Mouse (Mus musculus): ENCODE measurements around the gene Nupl1.

Gene Nupl1

DNA sequence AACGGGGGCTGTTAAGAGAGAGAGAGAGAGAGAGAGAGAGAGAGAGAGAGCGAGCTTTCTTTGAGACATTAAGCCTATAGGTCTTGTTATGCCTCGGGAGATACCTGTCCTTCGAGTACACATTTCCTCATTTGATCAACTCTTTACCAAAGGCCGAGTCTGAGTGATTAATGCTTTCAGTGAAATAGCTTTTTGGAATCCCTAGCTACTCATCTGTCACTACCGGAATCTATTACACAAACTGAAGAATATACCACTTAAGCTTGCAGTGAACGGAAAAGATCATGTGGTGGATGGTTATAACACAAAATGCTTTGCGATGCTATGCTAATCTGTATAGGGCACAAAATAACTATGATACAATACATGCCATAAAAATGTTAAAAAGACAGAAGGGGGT is 865 bp downstream of the Nupl1 start:
- in situ Hi-C loops (cut with MboI; ENCODE audit: low sequenced_read_pairs) = no loop called here

DNA sequence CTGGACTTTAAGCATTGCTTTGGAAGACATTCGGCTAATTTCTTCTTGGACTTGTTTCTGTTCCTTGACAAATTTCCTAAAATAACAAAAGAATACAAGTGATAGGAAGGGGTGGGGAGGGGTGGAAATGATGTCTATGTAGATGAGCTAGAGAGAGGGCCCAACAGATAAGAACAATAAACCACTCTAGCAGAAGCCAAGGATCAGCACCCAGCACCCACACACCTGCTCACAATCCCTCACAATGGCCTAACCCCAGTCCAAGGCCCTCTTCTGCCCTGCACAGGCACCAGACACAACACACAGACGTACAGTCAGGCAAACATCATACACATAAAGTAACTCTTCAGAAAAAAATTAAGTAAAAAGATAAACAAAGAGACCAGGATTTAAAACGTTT is 12.7 kb downstream of the Nupl1 start:
- in situ Hi-C loops (cut with MboI; ENCODE audit: low sequenced_read_pairs) = no loop called here

GRCm38 (mm10) chr14:60219886-60220285 is 31.3 kb downstream of the Nupl1 start:
- in situ Hi-C loops (cut with MboI; ENCODE audit: low sequenced_read_pairs) = no loop called here

GRCm38 (mm10) chr14:60217616-60218015 is 33.6 kb downstream of the Nupl1 start:
- in situ Hi-C loops (cut with MboI; ENCODE audit: low sequenced_read_pairs) = no loop called here

GRCm38 (mm10) chr14:60216125-60216524 is 35.1 kb downstream of the Nupl1 start:
- in situ Hi-C loops (cut with MboI; ENCODE audit: low sequenced_read_pairs) = no loop called here

- in situ Hi-C loops (cut with MboI; ENCODE audit: low sequenced_read_pairs) = no loop called here
These were observed 36.2 kb downstream of the Nupl1 start for GRCm38 (mm10) chr14:60215000-60215399.

DNA sequence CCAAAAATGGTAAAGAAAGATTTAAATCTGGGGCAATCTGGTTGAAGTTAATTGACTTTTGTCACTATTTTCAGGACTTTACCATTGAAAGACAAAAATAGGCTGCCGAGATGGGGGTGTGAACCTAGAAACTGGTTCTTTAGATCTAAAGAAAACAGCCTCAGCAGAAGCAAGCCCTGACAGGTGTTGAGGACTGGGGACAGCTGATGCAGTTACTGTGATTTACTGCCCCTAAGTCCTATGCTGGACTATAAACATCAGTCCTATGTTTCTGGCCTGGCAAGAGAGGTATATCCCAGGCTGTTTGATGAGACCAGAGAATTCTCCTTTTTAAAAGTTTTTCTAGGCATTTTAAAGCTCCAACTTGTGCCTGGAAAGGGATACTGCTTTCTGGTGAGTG is 37.2 kb downstream of the Nupl1 start:
- in situ Hi-C loops (cut with MboI; ENCODE audit: low sequenced_read_pairs) = no loop called here

DNA sequence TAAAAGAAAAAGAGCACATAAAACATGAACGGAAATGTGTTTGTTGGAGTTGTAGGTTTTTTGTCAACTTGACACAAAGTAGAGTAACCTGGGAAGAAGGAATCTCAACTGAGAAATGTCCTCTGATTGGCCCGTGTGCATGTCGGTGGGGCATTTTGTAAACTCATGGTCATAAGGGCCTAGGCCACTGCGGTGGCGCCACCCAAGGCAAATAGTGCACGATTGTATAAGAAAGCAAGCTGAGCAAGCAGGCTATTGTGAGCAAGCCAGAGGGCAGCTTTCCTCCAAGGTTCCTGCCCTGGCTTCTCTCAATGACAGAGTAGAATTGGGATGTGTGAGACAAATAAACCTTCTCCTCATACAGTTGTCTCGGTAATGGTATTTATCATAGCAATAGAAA is 42.1 kb downstream of the Nupl1 start:
- in situ Hi-C loops (cut with MboI; ENCODE audit: low sequenced_read_pairs) = no loop called here

- in situ Hi-C loops (cut with MboI; ENCODE audit: low sequenced_read_pairs) = no loop called here
These were observed 46.2 kb downstream of the Nupl1 start for GRCm38 (mm10) chr14:60204993-60205392.

DNA sequence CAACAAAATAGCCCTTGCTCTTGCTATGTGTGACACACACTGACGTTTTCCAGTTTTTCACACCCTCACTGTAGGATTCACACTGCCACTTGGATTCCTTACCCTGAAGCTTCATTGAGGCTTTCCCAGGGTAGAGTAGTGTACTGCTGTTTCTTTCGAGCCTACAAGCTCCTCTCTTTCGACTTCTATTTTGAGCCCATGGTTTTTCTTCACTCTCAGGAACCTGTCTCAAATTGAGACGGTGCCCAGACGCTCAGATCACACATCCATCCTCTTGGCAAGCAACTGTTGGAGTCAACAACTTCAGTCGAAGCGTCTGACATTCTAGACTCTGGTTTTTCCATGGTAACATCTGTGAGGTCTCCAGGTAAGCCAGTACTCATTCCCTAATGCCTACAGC is 54.3 kb downstream of the Nupl1 start, which contains the start of gene Atp8a2:
TSS of gene Atp8a2 (minus strand) at position 296 of the 400 bp plus-strand sequence.
- in situ Hi-C loops (cut with MboI; ENCODE audit: low sequenced_read_pairs) = no loop called here

GRCm38 (mm10) chr14:60195999-60196398 is 55.2 kb downstream of the Nupl1 start:
- in situ Hi-C loops (cut with MboI; ENCODE audit: low sequenced_read_pairs) = no loop called here

DNA sequence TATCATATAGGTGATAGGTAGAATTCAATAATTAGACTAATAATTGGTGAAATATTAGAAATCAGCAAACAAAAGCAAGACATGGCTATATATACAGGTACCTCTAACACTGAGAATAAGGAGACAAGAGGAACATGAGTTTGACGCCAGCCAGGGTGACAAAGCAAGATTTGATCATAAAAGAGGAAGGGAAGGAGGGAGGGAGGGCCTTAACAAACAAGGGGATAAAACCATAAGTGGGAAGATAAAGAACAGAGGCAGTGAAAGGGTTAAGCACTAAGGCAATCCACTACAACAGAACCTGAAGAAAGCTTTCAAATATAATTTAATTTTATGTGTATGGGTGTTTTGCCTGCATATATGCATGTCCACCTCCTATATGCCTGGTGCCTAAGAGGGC is 56.6 kb downstream of the Nupl1 start:
- in situ Hi-C loops (cut with MboI; ENCODE audit: low sequenced_read_pairs) = no loop called here

DNA sequence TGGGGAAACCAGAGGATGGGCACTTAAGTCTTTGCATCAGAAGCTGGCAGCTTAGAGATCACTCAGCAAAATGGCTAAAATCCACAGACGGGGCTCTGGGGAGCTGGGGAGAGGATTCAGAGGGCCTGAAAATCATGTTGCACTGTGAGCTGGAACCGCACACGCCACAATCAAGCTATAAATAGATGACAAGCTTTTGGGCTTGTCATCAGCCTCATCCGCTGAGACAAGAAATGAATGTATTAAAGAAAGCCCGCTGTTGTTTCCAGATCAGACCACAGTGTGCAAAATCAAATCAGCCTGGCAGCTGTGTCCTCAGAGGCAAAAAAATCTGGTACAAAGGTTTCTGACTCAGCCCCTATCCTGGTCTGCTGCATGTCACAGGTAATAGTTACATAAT is 61.5 kb downstream of the Nupl1 start:
- in situ Hi-C loops (cut with MboI; ENCODE audit: low sequenced_read_pairs) = no loop called here

GRCm38 (mm10) chr14:60188201-60188825 is 62.9 kb downstream of the Nupl1 start:
- in situ Hi-C loops (cut with MboI; ENCODE audit: low sequenced_read_pairs) = no loop called here

- in situ Hi-C loops (cut with MboI; ENCODE audit: low sequenced_read_pairs) = no loop called here
These were observed 69.9 kb downstream of the Nupl1 start for GRCm38 (mm10) chr14:60181306-60181705.

DNA sequence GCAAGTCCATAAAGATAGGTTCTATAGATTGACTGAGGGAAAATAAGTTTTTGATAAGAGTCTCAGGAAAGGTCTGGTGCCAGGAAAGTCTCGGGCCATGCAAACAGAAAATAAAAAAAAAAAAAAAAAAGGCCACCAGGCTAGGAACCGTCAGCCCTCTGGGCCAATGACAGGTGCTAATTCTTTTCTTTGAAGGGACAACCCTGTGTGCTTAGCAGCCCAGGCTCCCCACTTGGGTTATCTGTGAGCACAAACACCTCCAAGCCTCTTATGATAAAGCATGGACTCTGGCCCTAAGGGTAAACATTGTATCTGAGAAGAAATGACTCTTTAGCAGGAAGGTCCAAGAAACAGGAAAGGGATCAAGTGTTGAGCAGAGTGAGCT is 72.7 kb downstream of the Nupl1 start:
- in situ Hi-C loops (cut with MboI; ENCODE audit: low sequenced_read_pairs) = no loop called here

- in situ Hi-C loops (cut with MboI; ENCODE audit: low sequenced_read_pairs) = no loop called here
These were observed 73.3 kb downstream of the Nupl1 start for GRCm38 (mm10) chr14:60177614-60178570.

DNA sequence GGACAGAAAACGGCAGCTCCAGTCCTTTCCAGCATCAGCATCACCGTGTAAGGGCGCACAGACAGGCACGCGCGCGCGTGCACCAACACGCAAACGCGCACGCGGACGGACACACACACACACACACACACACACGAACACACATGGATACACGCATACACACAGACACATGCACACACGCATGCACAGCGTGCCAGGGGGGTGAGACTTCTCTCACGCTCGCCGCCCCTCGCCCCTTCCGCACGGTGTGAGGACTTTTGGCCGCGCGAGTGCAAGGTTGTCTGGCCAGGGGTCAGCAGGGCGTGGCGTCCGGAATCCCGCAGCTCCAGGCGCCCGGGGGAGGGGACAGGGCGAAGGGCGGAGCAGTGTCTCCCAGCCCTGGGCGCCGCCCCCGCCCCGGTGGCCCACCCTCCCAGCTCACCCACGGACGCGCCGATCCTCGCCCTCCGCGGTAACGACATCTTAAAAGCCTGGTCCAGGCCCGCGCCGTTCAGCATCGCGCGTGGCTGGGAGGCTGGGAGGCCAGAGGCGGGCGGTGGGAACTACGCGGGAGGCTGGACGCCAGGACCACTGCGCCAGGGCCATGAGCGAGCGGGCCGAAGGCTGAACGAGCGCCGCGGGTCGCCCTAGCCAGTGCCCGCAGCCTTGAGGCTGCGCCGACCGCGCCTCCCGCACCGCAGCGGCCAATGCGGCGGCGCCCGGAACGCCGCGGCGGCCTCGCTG is 74.2 kb downstream of the Nupl1 start:
- in situ Hi-C loops (cut with MboI; ENCODE audit: low sequenced_read_pairs) = no loop called here

GRCm38 (mm10) chr14:60176469-60176890 is 74.8 kb downstream of the Nupl1 start:
- in situ Hi-C loops (cut with MboI; ENCODE audit: low sequenced_read_pairs) = no loop called here

DNA sequence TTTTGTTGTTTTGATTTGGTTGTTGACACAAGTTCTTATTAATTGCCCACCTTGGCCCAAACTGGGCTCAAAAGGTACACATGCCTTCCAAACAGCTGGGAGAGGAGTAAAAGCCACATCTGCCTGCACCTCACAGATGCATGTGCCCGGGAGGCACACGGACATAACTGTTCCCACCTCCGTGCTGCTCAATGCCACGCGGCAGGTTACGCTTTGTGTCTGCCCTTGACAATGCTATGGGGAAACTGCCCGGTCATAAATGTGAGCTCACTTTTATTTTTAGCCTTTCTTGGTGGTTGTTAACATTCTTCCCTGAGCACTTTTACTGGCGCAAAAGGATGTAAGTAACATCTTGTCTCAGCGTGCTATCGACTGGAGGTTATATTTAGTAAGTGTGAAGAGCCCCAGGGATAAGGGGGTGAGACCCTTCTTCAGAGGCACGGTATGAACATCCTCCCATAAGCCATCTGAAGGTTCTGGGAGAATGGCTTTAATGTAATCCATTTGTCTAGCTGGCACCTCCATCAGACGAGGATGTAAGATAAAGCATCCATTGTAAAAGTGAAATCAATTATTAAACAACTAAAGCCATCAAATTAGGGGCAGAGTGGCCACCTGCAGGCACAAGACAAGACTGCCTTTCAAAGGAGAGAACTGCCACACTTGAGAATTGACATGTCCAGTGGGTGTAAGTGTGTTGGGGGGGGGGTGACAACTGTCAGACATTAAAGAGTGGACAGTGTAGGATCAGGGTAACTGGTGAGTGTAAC is 78.8 kb downstream of the Nupl1 start:
- in situ Hi-C loops (cut with MboI; ENCODE audit: low sequenced_read_pairs) = no loop called here

Measured in CH12F3 (cell line).